Mouse (Mus musculus) ES-E14 (cell line): ENCODE measurements around the gene 2610301B20Rik.

Experiments used
- HCFC1 ChIP-seq: IDR thresholded peaks from 2 replicates; pipeline ENCODE4 v1.6.1; 2012; ENCODE audit warnings: low read length, inconsistent platforms, borderline replicate concordance; ENCODE audit not compliant: insufficient read depth
- ZC3H11A ChIP-seq: IDR thresholded peaks from 2 replicates; pipeline ENCODE4 v1.6.1; 2012; ENCODE audit warnings: low read depth, mild to moderate bottlenecking, inconsistent platforms, low read length, borderline replicate concordance
- ZNF384 ChIP-seq: IDR thresholded peaks from 2 replicates; pipeline ENCODE4 v1.6.1; 2012; ENCODE audit warnings: low read depth, low read length, inconsistent platforms

DNA sequence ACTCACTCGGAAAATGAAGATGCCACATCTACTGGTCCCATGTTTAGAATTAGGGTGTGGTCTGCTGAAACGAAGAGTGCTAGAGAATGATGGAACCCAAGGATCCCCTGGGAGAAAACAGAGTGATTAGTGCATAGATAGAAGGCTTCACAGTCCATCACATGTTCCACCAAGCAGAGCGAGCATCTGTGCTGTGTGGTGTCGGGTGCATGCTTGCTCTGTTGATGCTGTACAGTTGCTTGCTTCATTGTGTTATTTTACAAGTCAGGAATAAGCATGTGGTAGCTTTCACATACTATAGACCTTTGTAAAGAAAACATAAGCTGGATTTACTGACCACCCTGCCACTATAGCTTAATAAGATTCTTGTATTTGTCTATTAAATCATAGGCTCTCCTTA lies 22.0 kb downstream of the 2610301B20Rik start:
- TF ChIP-seq ZC3H11A = no peak
- TF ChIP-seq HCFC1 = no peak
- no peak for TF ChIP-seq ZNF384
